Mouse (Mus musculus): ENCODE measurements around the gene Ccdc187. TPM values are rescaled to one million over a fixed set of nuclear protein-coding genes. Genes with fewer than 3 reads are reported as not detected.
A peak's percentile ranks its signal among the peaks of the same experiment; 100 is the strongest.

Gene Ccdc187
- polyA plus RNA-seq, 1 experiment from 2014 or later: 0.19 TPM

DNA sequence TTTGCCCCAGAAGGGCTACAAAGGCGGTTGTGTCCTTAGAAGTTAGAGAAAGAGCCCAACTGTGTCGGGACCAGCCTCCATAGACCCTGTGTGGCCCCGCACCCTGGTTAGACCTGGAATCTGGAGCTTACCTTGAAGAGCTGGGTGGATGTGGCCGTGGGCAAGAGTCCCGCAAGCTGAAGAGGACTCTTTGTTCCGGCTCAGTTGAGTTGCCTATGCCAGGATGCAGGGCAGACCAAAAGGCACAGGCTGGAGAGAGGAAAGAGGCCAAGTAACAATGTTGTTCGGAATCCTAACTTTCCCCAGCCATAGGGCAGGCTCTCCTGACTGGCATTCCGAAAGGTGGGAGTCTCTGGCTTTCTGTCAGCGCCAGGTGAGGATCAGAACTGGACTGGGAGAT, 24.8 kb upstream of the Ccdc187 start:
- no peaks in the 10 kb centered on the region for H3K9me3 ChIP-seq (ENCODE audit: control insufficient read depth, low read length)
- ATAC-seq (ENCODE audit: low FRiP score) (no peak), DNase-seq (ENCODE audit: low spot score) (no peak)
- H3K27ac ChIP-seq (ENCODE audit: low read depth, low read length): no peak overlapping the region
- H3K9ac ChIP-seq (ENCODE audit: low read depth, low read length): no peak overlapping the region
- H3K4me3 ChIP-seq (ENCODE audit: low read depth, low read length): no peak overlapping the region
- H3K36me3 ChIP-seq (ENCODE audit: control insufficient read depth, insufficient read depth, low read length): no peaks in the 10 kb centered on the region; the same call in 1 of the 2 replicates
- no peak overlapping the region for H3K4me2 ChIP-seq (replicated peaks; ENCODE audit: low read depth, low read length)
- peaks cover 12% of the 10 kb centered on the region; the same call in 1 of the 2 replicates for H3K4me1 ChIP-seq (replicated peaks; ENCODE audit: control insufficient read depth, insufficient read depth, low read length)
- no peaks in the 10 kb centered on the region for H3K27me3 ChIP-seq (ENCODE audit: control insufficient read depth, insufficient read depth, low read length)
- WGBS: 89% methylated on average over 9 of the region's 9 CpGs

DNA sequence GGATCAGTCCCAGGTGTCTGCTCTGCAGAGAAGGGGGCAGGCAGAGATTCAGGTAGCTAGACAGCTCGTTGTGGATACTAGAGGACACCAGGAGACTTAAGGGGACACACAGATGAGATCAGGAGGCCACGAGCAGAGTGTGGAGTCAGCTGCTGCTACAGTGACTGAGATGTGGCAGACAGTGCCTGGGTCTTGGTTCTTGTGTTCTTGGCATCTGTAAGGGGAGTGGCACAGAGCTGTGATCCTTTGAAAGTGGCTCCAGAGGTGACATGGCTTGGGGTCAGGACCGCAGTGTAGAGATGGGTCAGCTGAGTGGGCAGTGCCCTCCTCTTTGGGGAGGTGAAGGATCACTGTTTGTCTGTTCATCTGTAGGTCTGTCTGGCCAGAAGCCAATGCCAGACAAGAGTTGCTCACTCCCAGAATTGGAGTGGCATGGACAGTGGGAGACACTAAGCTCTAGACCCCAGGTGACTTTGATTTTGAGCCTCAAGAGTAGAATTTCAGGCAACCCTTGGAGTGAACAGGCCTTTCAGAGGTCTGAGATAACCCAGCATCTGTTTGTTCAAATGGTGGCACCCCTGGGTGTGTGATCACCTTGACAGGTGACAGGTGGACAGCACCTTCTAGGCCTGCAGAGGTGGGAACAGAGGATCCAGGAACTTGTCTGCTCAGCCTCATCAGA, 23.8 kb upstream of the Ccdc187 start:
- 92% methylated on average over 3 of the region's 3 CpGs for WGBS
- peak overlapping the region; percentile 83 for H3K4me2 ChIP-seq (replicated peaks; ENCODE audit: low read depth, low read length)
- H3K4me1 ChIP-seq (replicated peaks; ENCODE audit: control insufficient read depth, insufficient read depth, low read length): peaks cover 12% of the 10 kb centered on the region; the same call in 1 of the 2 replicates
- H3K27me3 ChIP-seq (ENCODE audit: control insufficient read depth, insufficient read depth, low read length): no peaks in the 10 kb centered on the region
- no peak overlapping the region for H3K9ac ChIP-seq (ENCODE audit: low read depth, low read length)
- no peak overlapping the region for H3K27ac ChIP-seq (ENCODE audit: low read depth, low read length)
- ATAC-seq (ENCODE audit: low FRiP score): no peak
- DNase-seq (ENCODE audit: low spot score): no peak
- H3K36me3 ChIP-seq (ENCODE audit: control insufficient read depth, insufficient read depth, low read length): no peaks in the 10 kb centered on the region
- no peaks in the 10 kb centered on the region for H3K9me3 ChIP-seq (ENCODE audit: control insufficient read depth, low read length)
- no peak overlapping the region for H3K4me3 ChIP-seq (ENCODE audit: low read depth, low read length)

- H3K27ac ChIP-seq (ENCODE audit: low read depth, low read length): no peak overlapping the region
- no peaks in the 10 kb centered on the region for H3K36me3 ChIP-seq (ENCODE audit: control insufficient read depth, insufficient read depth, low read length)
- no peaks in the 10 kb centered on the region for H3K9me3 ChIP-seq (ENCODE audit: control insufficient read depth, low read length)
- H3K9ac ChIP-seq (ENCODE audit: low read depth, low read length): peak overlapping the region; percentile 76; the same call in 1 of the 2 replicates
- 74% methylated on average over 3 of the region's 3 CpGs for WGBS
- no peaks in the 10 kb centered on the region for H3K27me3 ChIP-seq (ENCODE audit: control insufficient read depth, insufficient read depth, low read length)
- DNase-seq (ENCODE audit: low spot score) (no peak), ATAC-seq (ENCODE audit: low FRiP score) (no peak)
- H3K4me2 ChIP-seq (replicated peaks; ENCODE audit: low read depth, low read length): peak overlapping the region; percentile 83
- peak overlapping the region; percentile 81 for H3K4me3 ChIP-seq (ENCODE audit: low read depth, low read length)
- H3K4me1 ChIP-seq (replicated peaks; ENCODE audit: control insufficient read depth, insufficient read depth, low read length): peaks cover 12% of the 10 kb centered on the region; the same call in 1 of the 2 replicates
Measured at GRCm38 (mm10) chr2:26317371-26317770, 23.0 kb upstream of the Ccdc187 start.

GRCm38 (mm10) chr2:26316576-26317246, 22.4 kb upstream of the Ccdc187 start:
- H3K4me1 ChIP-seq (replicated peaks; ENCODE audit: control insufficient read depth, insufficient read depth, low read length): peaks cover 12% of the 10 kb centered on the region; the same call in 1 of the 2 replicates
- 67% methylated on average over 9 of the region's 9 CpGs for WGBS
- H3K4me3 ChIP-seq (ENCODE audit: low read depth, low read length): peak overlapping the region; percentile 81
- DNase-seq (ENCODE audit: low spot score) (no peak), ATAC-seq (ENCODE audit: low FRiP score) (no peak)
- H3K4me2 ChIP-seq (replicated peaks; ENCODE audit: low read depth, low read length): peak overlapping the region; percentile 83
- no peaks in the 10 kb centered on the region for H3K9me3 ChIP-seq (ENCODE audit: control insufficient read depth, low read length)
- H3K9ac ChIP-seq (ENCODE audit: low read depth, low read length): peak overlapping the region; percentile 76
- H3K36me3 ChIP-seq (ENCODE audit: control insufficient read depth, insufficient read depth, low read length): no peaks in the 10 kb centered on the region
- peak overlapping the region; percentile 92; the same call in 1 of the 2 replicates for H3K27ac ChIP-seq (ENCODE audit: low read depth, low read length)
- no peaks in the 10 kb centered on the region for H3K27me3 ChIP-seq (ENCODE audit: control insufficient read depth, insufficient read depth, low read length)

GRCm38 (mm10) chr2:26315925-26316311, 21.6 kb upstream of the Ccdc187 start:
- Histone ChIP-seq H3K9ac (ENCODE audit: low read depth, low read length) (peak overlapping the region; percentile 76), H3K9me3 (ENCODE audit: control insufficient read depth, low read length) (no peaks in the 10 kb centered on the region), H3K4me2 (replicated peaks; ENCODE audit: low read depth, low read length) (peak overlapping the region; percentile 83), H3K4me3 (ENCODE audit: low read depth, low read length) (peak overlapping the region; percentile 81), H3K36me3 (ENCODE audit: control insufficient read depth, insufficient read depth, low read length) (no peaks in the 10 kb centered on the region), H3K27ac (ENCODE audit: low read depth, low read length) (peak overlapping the region; percentile 92), H3K27me3 (ENCODE audit: control insufficient read depth, insufficient read depth, low read length) (no peaks in the 10 kb centered on the region), H3K4me1 (replicated peaks; ENCODE audit: control insufficient read depth, insufficient read depth, low read length) (peaks cover 12% of the 10 kb centered on the region; the same call in 1 of the 2 replicates)
- ATAC-seq (ENCODE audit: low FRiP score) (peak; percentile 57), DNase-seq (ENCODE audit: low spot score) (no peak)
- WGBS: 1% methylated on average over 11 of the region's 11 CpGs

DNA sequence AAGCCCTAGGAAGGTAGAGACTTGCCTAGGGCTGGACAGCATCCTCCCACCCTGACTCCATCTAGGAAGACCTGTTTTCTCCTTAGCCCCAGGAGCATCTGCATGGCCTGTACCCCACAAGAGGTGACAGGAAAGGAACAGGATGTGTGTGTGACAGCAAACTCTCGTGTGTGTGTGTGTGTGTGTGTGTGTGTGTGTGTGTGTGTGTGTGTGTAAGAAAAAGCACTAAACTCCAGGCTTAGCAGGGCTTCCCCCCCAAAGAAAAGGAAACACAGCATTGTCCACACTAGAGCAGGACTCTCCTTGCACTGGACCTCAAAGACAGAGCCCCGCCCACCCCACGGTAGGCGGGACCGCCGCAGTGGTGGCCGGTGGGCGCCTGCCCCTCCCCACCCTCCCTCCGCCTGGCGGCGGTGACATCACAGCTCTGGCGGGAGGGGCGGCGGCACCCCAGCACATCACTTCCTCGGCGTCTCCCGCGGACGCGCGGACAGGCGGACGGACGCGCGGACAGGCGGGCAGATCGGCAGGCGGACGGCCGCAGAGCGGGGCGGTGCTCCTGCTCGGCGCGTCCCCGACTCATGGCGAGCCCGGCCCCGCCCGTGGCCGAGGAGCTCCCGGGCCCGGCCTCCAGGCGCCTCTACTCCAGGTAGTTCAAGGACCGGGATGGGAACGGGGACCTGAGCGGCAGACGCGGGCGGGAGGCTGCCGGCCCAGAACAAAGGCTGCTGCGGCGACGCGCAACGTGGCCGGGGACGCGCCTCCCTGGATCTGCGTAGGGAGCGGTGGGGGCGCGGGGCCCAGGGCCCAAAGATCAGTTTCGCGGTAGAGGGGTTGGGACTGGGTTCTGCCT, 20.9 kb upstream of the Ccdc187 start, which contains the start of gene Gpsm1:
TSS of gene Gpsm1 (plus strand) at position 444 of the 853 bp plus-strand sequence.
- Histone ChIP-seq H3K9me3 (ENCODE audit: control insufficient read depth, low read length) (no peaks in the 10 kb centered on the region), H3K4me3 (ENCODE audit: low read depth, low read length) (peak within 1 kb of the TSS; percentile 81), H3K4me1 (replicated peaks; ENCODE audit: control insufficient read depth, insufficient read depth, low read length) (peaks cover 12% of the 10 kb centered on the region; the same call in 1 of the 2 replicates), H3K27me3 (ENCODE audit: control insufficient read depth, insufficient read depth, low read length) (no peaks in the 10 kb centered on the region), H3K36me3 (ENCODE audit: control insufficient read depth, insufficient read depth, low read length) (no peaks in the 10 kb centered on the region), H3K9ac (ENCODE audit: low read depth, low read length) (peak within 1 kb of the TSS; percentile 76), H3K27ac (ENCODE audit: low read depth, low read length) (peak within 1 kb of the TSS; percentile 92), H3K4me2 (replicated peaks; ENCODE audit: low read depth, low read length) (peak within 1 kb of the TSS; percentile 83)
- WGBS: 1% methylated on average over 40 of the region's 66 CpGs
- DNase-seq (ENCODE audit: low spot score) (peak; percentile 93), ATAC-seq (ENCODE audit: low FRiP score) (peak; percentile 87)

DNA sequence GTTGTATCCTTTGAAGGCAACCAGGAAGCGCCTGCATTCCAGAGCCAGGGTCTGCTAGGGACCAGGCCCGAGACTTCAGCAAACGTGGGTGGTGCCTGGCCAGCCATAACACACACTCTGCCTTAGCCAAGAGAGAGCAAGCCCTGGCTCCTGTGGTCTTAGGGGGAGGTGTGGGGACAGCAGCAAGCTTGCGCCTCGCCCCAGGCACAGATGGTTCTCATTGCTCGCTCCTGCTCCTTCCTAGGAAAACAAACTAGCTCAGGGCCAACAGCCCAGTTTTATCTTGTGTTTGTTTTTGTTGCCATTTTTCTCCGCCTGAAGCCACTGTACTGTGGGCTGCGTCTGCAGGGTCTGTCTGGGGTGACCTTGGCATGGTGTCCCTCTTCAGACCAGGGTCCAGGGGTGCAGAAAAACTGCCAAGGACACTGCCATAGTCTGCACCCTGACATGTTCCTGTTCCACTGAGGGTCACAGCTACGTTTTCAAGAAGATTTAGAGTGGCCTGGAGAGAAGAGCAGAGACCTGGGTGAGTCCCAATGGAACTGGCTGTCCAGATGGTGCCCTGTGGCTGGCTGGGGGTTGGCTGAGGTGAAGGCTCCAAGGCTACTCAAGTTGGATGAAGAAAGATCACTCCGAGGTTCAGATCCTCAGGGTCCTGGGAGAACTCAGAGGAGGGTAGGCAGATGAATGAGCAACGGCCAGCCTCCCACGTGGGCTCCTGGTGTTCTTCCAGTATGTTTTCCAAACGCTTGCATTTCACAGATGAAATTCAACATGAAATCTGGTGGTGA, 20.1 kb upstream of the Ccdc187 start:
- DNase-seq (ENCODE audit: low spot score): peak; percentile 34

GRCm38 (mm10) chr2:26313394-26313793, 19.0 kb upstream of the Ccdc187 start:
- H3K4me2 ChIP-seq (replicated peaks; ENCODE audit: low read depth, low read length): no peak overlapping the region
- no peak for ATAC-seq (ENCODE audit: low FRiP score)
- no peaks in the 10 kb centered on the region for H3K36me3 ChIP-seq (ENCODE audit: control insufficient read depth, insufficient read depth, low read length)
- H3K9ac ChIP-seq (ENCODE audit: low read depth, low read length): no peak overlapping the region
- H3K9me3 ChIP-seq (ENCODE audit: control insufficient read depth, low read length): no peaks in the 10 kb centered on the region
- H3K27me3 ChIP-seq (ENCODE audit: control insufficient read depth, insufficient read depth, low read length): no peaks in the 10 kb centered on the region
- DNase-seq (ENCODE audit: low spot score): no peak
- peaks cover 15% of the 10 kb centered on the region; the same call in 1 of the 2 replicates for H3K4me1 ChIP-seq (replicated peaks; ENCODE audit: control insufficient read depth, insufficient read depth, low read length)
- no peak overlapping the region for H3K4me3 ChIP-seq (ENCODE audit: low read depth, low read length)
- no peak overlapping the region for H3K27ac ChIP-seq (ENCODE audit: low read depth, low read length)
- 97% methylated on average over 1 of the region's 1 CpGs for WGBS

More for the DNA sequence above, 20.1 kb upstream of the Ccdc187 start:
- WGBS: 53% methylated on average over 13 of the region's 13 CpGs
- Histone ChIP-seq H3K4me1 (replicated peaks; ENCODE audit: control insufficient read depth, insufficient read depth, low read length) (peaks cover 15% of the 10 kb centered on the region; the same call in 1 of the 2 replicates), H3K27ac (ENCODE audit: low read depth, low read length) (peak overlapping the region; percentile 92), H3K4me3 (ENCODE audit: low read depth, low read length) (peak overlapping the region; percentile 81), H3K4me2 (replicated peaks; ENCODE audit: low read depth, low read length) (no peak overlapping the region), H3K36me3 (ENCODE audit: control insufficient read depth, insufficient read depth, low read length) (no peaks in the 10 kb centered on the region), H3K27me3 (ENCODE audit: control insufficient read depth, insufficient read depth, low read length) (no peaks in the 10 kb centered on the region), H3K9ac (ENCODE audit: low read depth, low read length) (peak overlapping the region; percentile 42; the same call in 1 of the 2 replicates), H3K9me3 (ENCODE audit: control insufficient read depth, low read length) (no peaks in the 10 kb centered on the region)
- no peak for ATAC-seq (ENCODE audit: low FRiP score)
